In genomic region chr15:8108360-8108965, GRCm38 (mm10) we compare ENCODE assay signal across 7 mouse cellular contexts. TPM values are rescaled to one million over a fixed set of nuclear protein-coding genes. Genes with fewer than 3 reads are reported as not detected.
DNase-seq lines count a peak whose midpoint lies in the region; ATAC-seq and TF ChIP-seq lines count a peak whose summit lies in the region.

No protein-coding gene starts in this region.

- peaks cover 15% of the 10 kb centered on the region for H3K36me3 ChIP-seq in lung, embryonic 16.5 days (ENCODE audit: control insufficient read depth, insufficient read depth, low read length)
- peaks cover 7% of the 10 kb centered on the region for H3K36me3 ChIP-seq in forebrain, embryonic 11.5 days (ENCODE audit: control insufficient read depth, insufficient read depth, low read length)
- no peaks in the 10 kb centered on the region; the same call in 1 of the 2 replicates for H3K36me3 ChIP-seq in limb, embryonic 11.5 days (ENCODE audit: control insufficient read depth, insufficient read depth, low read length)
- H3K36me3 ChIP-seq in small intestine, adult 2 months (ENCODE audit: control insufficient read depth, insufficient read depth, low read length), result peaks cover 7% of the 10 kb centered on the region

- ATAC-seq in lung, embryonic 16.5 days (ENCODE audit: low read depth), result peak; percentile 24
- ATAC-seq in forebrain, embryonic 11.5 days (replicated peaks; ENCODE audit: low FRiP score), result peak; percentile 54
- 0 out of 2 replicates have a peak, but pooled peaks have one; percentile 19 for ATAC-seq in limb, embryonic 11.5 days (ENCODE audit: insufficient number of reproducible peaks, low FRiP score, low TSS enrichment, low read depth)
- no peak for ATAC-seq in monocyte, adult 5-6 weeks (replicated peaks; ENCODE audit: insufficient number of reproducible peaks, low FRiP score, low TSS enrichment, poor library complexity, severe bottlenecking)

- no peak for TF ChIP-seq CTCF in small intestine, adult 2 months (IDR thresholded peaks at IDR 0.05; ENCODE audit: extremely low read depth, insufficient read length, insufficient replicate concordance, low read depth, low read length)

- no peak for TF ChIP-seq POLR2A in small intestine, adult 2 months (IDR thresholded peaks at IDR 0.05; ENCODE audit: low read depth, low read length)

- H3K27me3 ChIP-seq in lung, embryonic 16.5 days (ENCODE audit: control insufficient read depth, insufficient read depth, low read depth, low read length), result no peaks in the 10 kb centered on the region
- H3K27me3 ChIP-seq in forebrain, embryonic 11.5 days (ENCODE audit: control insufficient read depth, insufficient read depth, low read length), result no peaks in the 10 kb centered on the region
- H3K27me3 ChIP-seq in limb, embryonic 11.5 days (ENCODE audit: control insufficient read depth, insufficient read depth, low read length), result no peaks in the 10 kb centered on the region
- H3K27me3 ChIP-seq in small intestine, adult 2 months (ENCODE audit: control insufficient read depth, insufficient read depth, low read length), result no peaks in the 10 kb centered on the region

- no peak for DNase-seq in lung, postnatal 14 days
- no peak for DNase-seq in forebrain, embryonic 11.5 days (ENCODE audit: low spot score)
- DNase-seq in limb, embryonic 11.5 days (ENCODE audit: low spot score), result no peak
- no peak for DNase-seq in frontal cortex, postnatal 25 days (ENCODE audit: low spot score in 2 of 2)

- no peaks in the 10 kb centered on the region for H3K9me3 ChIP-seq in lung, embryonic 16.5 days (ENCODE audit: control insufficient read depth, low read length)
- H3K9me3 ChIP-seq in forebrain, embryonic 11.5 days (ENCODE audit: control insufficient read depth, low read length), result no peaks in the 10 kb centered on the region
- no peaks in the 10 kb centered on the region for H3K9me3 ChIP-seq in limb, embryonic 11.5 days (ENCODE audit: control insufficient read depth, low read length)

- H3K9ac ChIP-seq in lung, embryonic 16.5 days (ENCODE audit: low read length), result peak overlapping the region; percentile 88
- H3K9ac ChIP-seq in forebrain, embryonic 11.5 days (ENCODE audit: low read length), result peak overlapping the region; percentile 79
- peak overlapping the region; percentile 55 for H3K9ac ChIP-seq in limb, embryonic 11.5 days (ENCODE audit: low read length)

- H3K27ac ChIP-seq in lung, embryonic 16.5 days (ENCODE audit: low read length), result peak overlapping the region; percentile 79
- H3K27ac ChIP-seq in forebrain, embryonic 11.5 days (ENCODE audit: low read depth, low read length), result peak overlapping the region; percentile 46; the same call in 1 of the 2 replicates
- H3K27ac ChIP-seq in limb, embryonic 11.5 days (replicated peaks; ENCODE audit: low read depth, low read length), result no peak overlapping the region
- peak overlapping the region; percentile 33; the same call in 1 of the 2 replicates for H3K27ac ChIP-seq in small intestine, adult 2 months (ENCODE audit: insufficient read depth, low read depth, low read length)

- H3K4me2 ChIP-seq in lung, embryonic 16.5 days (ENCODE audit: low read depth, low read length), result peak overlapping the region; percentile 57
- H3K4me2 ChIP-seq in forebrain, embryonic 11.5 days (ENCODE audit: low read depth, low read length, severe bottlenecking), result peak overlapping the region; percentile 55
- peak overlapping the region; percentile 43 for H3K4me2 ChIP-seq in limb, embryonic 11.5 days (ENCODE audit: low read depth, severe bottlenecking)

- 47% methylated on average over 19 of the region's 19 CpGs for WGBS in lung, embryonic 16.5 days
- 62% methylated on average over 19 of the region's 19 CpGs for WGBS in forebrain, embryonic 11.5 days
- 62% methylated on average over 19 of the region's 19 CpGs for WGBS in limb, embryonic 11.5 days
- 32% methylated on average over 19 of the region's 19 CpGs for WGBS in small intestine, adult 2 months

- peaks cover 13% of the 10 kb centered on the region for H3K4me1 ChIP-seq in lung, embryonic 16.5 days (replicated peaks; ENCODE audit: control insufficient read depth, insufficient read depth, low read length)
- H3K4me1 ChIP-seq in forebrain, embryonic 11.5 days (replicated peaks; ENCODE audit: control insufficient read depth, insufficient read depth, low read length), result 0 out of 2 replicates have a peak, but pooled peaks cover 3% of the 10 kb centered on the region
- peaks cover 2% of the 10 kb centered on the region; the same call in 1 of the 2 replicates for H3K4me1 ChIP-seq in limb, embryonic 11.5 days (ENCODE audit: control insufficient read depth, insufficient read depth, low read length)
- no peaks in the 10 kb centered on the region; the same call in 1 of the 2 replicates for H3K4me1 ChIP-seq in small intestine, adult 2 months (ENCODE audit: control insufficient read depth, insufficient read depth, insufficient read length, low read length)

- peak overlapping the region; percentile 82 for H3K4me3 ChIP-seq in lung, embryonic 16.5 days (ENCODE audit: low read length)
- peak overlapping the region; percentile 80 for H3K4me3 ChIP-seq in forebrain, embryonic 11.5 days (ENCODE audit: low read depth, low read length)
- H3K4me3 ChIP-seq in limb, embryonic 11.5 days (ENCODE audit: low read depth, low read length), result peak overlapping the region; percentile 85
- H3K4me3 ChIP-seq in small intestine, adult 2 months (ENCODE audit: low read depth, low read length), result peak overlapping the region; percentile 98

RNA-seq across cellular contexts. Expression of gene Nup155, which starts 0.6 kb away (rescaled TPM):
- 17.9 and 18.5 TPM in 2 replicates for polyA plus RNA-seq in lung, embryonic 16.5 days (2015; fragmentation: Nextera tagmentation; extraction: Ambion mirVana)
- polyA plus RNA-seq in forebrain, embryonic 11.5 days (2014; fragmentation: Nextera tagmentation; extraction: Ambion mirVana), result 30.9 and 35.5 TPM in 2 replicates
- polyA plus RNA-seq in limb, embryonic 11.5 days (2014; fragmentation: Nextera tagmentation; extraction: Ambion mirVana), result 28.4 and 33.2 TPM in 2 replicates
- 1.7 and 2.0 TPM in 2 replicates for polyA plus RNA-seq in small intestine, adult 2 months (2012; rRNA removed)
- 15.9 to 34.4 TPM (median 29.6 TPM) in 3 replicates for total RNA-seq in monocyte, adult 5-6 weeks (2017)

RNA-seq across cellular contexts. Expression of gene Wdr70, which starts 9.5 kb away (rescaled TPM):
- 52.5 and 53.8 TPM in 2 replicates for polyA plus RNA-seq in lung, embryonic 16.5 days (2015; fragmentation: Nextera tagmentation; extraction: Ambion mirVana)
- 69.6 and 74.6 TPM in 2 replicates for polyA plus RNA-seq in forebrain, embryonic 11.5 days (2014; fragmentation: Nextera tagmentation; extraction: Ambion mirVana)
- 73.3 and 74.5 TPM in 2 replicates for polyA plus RNA-seq in limb, embryonic 11.5 days (2014; fragmentation: Nextera tagmentation; extraction: Ambion mirVana)
- 1.7 and 3.8 TPM in 2 replicates for polyA plus RNA-seq in small intestine, adult 2 months (2012; rRNA removed)
- 38.1 to 46.0 TPM (median 42.8 TPM) in 3 replicates for total RNA-seq in monocyte, adult 5-6 weeks (2017)

Comparison
In these comparisons a context has a peak if more than half of its experiments do, and no peak if none do; other contexts are left out.
1. RNA of gene Wdr70, which starts 9.5 kb away (polyA plus RNA-seq): 73.3 to 74.5 TPM in limb, embryonic 11.5 days, 69.6 to 74.6 TPM in forebrain, embryonic 11.5 days and 52.5 to 53.8 TPM in lung, embryonic 16.5 days; 1.7 to 3.8 TPM in small intestine, adult 2 months; every median in the first group is over 10 times any median in the second.
2. Peak in every context shown above with its lines, with median percentiles within 50 percentile points of each other: H3K4me2 ChIP-seq, H3K4me3 ChIP-seq and H3K9ac ChIP-seq.